Mouse (Mus musculus): ENCODE data around the gene Mrnip. TPM values are rescaled to one million over a fixed set of nuclear protein-coding genes. Genes with fewer than 3 reads are reported as not detected.

Gene Mrnip
- polyA plus RNA-seq, 1 experiment: 30.4 TPM

DNA sequence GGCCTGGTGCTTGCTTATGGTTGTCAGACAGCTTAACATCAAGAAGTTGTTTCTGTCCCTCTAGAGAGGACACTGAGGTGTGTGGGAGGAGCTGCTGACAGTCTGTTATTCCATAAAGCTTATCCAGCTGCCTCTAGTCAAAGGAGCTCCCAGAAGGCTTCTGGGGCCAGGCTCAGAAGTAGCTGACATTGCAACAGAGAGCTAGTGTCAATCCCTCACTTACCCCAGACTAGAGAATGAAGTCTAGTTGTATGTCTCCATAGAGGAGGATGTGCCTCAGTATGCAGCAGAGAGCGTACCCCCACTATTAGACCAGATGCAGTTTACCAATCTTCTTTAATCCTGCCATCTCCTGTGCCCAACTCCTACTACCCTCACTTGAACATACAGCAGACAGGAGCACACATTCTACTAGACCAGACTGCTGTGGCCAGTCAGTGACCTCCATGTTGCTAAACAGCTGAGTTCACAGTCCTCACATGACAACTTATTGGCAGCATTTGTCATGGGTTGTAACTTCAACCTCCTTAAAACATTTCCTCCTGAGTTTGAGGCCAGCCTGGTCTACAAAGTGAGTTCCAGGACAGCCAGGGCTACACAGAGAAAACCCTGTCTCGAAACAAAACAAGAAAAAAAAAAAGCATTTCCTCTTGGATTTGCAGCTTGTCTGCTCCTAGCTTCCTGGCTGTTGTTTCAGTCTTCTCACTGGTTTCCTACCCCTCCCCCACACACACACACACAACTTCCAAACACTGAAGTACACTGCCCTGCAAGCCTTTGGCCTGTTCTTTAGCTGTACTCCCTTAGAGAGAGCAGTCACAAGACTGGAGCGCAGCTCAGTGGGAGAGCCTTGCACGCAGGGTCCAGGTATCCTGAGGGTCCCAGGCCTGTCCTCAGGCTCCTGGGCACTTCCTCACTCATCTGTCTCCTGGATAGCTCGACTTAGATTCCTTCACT, 4.6 kb downstream of the Mrnip start:
- Histone ChIP-seq H3K27ac (ENCODE audit: control insufficient read depth, insufficient read depth, low read depth, low read length) (no peak overlapping the region), H3K4me3 (ENCODE audit: control insufficient read depth, low read depth, low read length) (no peak overlapping the region), H3K36me3 (ENCODE audit: control insufficient read depth, insufficient read depth, low read length) (peaks cover 5% of the 10 kb centered on the region), H3K4me1 (ENCODE audit: control insufficient read depth, insufficient read depth, low read length) (peaks cover 2% of the 10 kb centered on the region; the same call in 1 of the 2 replicates), H3K27me3 (ENCODE audit: control insufficient read depth, insufficient read depth, low read length) (no peaks in the 10 kb centered on the region)
- TF ChIP-seq POLR2A (IDR thresholded peaks at IDR 0.05; ENCODE audit: control insufficient read depth, low read depth, low read length): no peak
- TF ChIP-seq CTCF (IDR thresholded peaks at IDR 0.05; ENCODE audit: control insufficient read depth, insufficient read depth, insufficient replicate concordance, low read depth, low read length): no peak

DNA sequence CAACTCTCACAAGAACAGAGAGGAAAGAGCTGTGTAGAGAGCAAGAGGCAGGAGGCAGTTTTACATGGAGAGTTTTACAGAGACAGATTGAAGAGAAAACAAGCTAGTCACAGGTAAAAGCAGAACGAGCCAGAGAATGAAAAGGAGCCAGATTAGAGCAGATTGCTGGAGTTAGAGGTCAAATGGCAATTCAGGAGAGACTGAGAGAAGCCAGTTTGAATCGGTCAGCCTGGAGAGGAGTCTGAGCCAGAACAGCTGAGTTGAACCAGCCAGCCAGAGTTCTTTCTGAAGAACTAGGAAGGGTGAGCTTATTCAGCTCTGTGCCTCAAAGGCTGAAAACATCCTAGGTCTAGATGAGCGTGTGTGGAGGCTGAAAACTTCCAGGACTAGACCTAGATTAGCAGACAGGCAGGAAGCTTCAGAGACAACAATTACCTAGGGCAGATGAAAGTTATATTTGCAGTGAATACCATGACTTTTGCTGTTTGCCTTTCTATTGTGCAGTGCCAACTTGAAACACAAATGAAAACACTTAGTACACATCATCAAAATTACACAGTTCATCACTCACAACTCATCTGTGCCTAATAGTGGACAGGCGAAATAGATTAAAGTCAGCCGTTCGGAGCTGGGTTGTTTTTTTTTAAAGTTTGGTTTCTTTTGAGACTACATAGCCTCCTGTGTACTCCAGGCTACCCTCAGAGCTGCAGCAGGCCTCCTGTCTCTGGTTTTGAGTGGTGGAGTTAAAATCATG, 6.4 kb downstream of the Mrnip start:
- peaks cover 5% of the 10 kb centered on the region for H3K36me3 ChIP-seq (ENCODE audit: control insufficient read depth, insufficient read depth, low read length)
- H3K27me3 ChIP-seq (ENCODE audit: control insufficient read depth, insufficient read depth, low read length): no peaks in the 10 kb centered on the region
- H3K4me3 ChIP-seq (ENCODE audit: control insufficient read depth, low read depth, low read length): no peak overlapping the region
- TF ChIP-seq POLR2A (IDR thresholded peaks at IDR 0.05; ENCODE audit: control insufficient read depth, low read depth, low read length) (no peak), CTCF (IDR thresholded peaks at IDR 0.05; ENCODE audit: control insufficient read depth, insufficient read depth, insufficient replicate concordance, low read depth, low read length) (no peak)
- no peaks in the 10 kb centered on the region; the same call in 1 of the 2 replicates for H3K4me1 ChIP-seq (ENCODE audit: control insufficient read depth, insufficient read depth, low read length)
- no peak overlapping the region for H3K27ac ChIP-seq (ENCODE audit: control insufficient read depth, insufficient read depth, low read depth, low read length)

DNA sequence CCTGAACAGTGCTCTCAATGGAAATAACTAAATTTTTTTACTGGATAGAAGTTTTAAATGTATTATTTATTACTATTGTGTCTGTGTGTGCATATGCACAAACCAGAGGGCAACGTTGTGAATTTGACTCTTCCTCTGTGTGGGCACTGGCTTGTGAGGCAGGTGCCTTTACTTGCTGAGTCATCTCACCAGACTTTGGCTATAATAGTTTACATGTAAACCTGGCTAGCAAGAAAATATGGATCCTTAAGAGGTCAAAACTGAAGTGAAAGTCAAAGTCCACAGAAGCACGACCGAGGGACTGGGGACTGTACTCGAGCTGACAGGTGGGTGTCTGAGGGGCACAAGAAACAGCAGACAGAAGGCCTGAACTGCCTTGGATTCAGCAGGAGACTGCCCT, 8.5 kb downstream of the Mrnip start:
- Histone ChIP-seq H3K4me3 (ENCODE audit: control insufficient read depth, low read depth, low read length) (no peak overlapping the region), H3K36me3 (ENCODE audit: control insufficient read depth, insufficient read depth, low read length) (peaks cover 5% of the 10 kb centered on the region), H3K27ac (ENCODE audit: control insufficient read depth, insufficient read depth, low read depth, low read length) (no peak overlapping the region), H3K4me1 (ENCODE audit: control insufficient read depth, insufficient read depth, low read length) (no peaks in the 10 kb centered on the region), H3K27me3 (ENCODE audit: control insufficient read depth, insufficient read depth, low read length) (no peaks in the 10 kb centered on the region)
- no peak for TF ChIP-seq CTCF (IDR thresholded peaks at IDR 0.05; ENCODE audit: control insufficient read depth, insufficient read depth, insufficient replicate concordance, low read depth, low read length)
- no peak for TF ChIP-seq POLR2A (IDR thresholded peaks at IDR 0.05; ENCODE audit: control insufficient read depth, low read depth, low read length)

DNA sequence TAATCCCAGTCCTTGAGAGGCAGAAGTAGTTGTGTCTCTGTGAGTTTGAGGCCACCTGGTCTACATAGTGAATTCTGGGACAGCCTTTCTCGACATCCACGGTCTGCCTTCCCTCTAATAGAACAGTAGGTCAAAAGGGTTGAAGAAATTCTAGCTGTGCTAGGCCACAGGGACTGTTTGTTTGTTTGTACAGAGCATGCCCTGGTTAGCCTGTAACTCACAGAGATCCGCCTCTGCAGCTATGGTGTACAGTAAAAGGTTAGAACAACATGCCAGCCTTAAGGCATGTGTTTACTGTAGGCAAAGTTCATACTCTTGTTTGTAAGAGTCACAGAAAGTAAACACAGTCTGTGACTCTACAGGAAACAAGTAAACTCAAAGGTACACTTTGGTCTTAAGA, 10.5 kb downstream of the Mrnip start:
- H3K4me1 ChIP-seq (ENCODE audit: control insufficient read depth, insufficient read depth, low read length): no peaks in the 10 kb centered on the region
- TF ChIP-seq CTCF (IDR thresholded peaks at IDR 0.05; ENCODE audit: control insufficient read depth, insufficient read depth, insufficient replicate concordance, low read depth, low read length) (no peak), POLR2A (IDR thresholded peaks at IDR 0.05; ENCODE audit: control insufficient read depth, low read depth, low read length) (no peak)

DNA sequence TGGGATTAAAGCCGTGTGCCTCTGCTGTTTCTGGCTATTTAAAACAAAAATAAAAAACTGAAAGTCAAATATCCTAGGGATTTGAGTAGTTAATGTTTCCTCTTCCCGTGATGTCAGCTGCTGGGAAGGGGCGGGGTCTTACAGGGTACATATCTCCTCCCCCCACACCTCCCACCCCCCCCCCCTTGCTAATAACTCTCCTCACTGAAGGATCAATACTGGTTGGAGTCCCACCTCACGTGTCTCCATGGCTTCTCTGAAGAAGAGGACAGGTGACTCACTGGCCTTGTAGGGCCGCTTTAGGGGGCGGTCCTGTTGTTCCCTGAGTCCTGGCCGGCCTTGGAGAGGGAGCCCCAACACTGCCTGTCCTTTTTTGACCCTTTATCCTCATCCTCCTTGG, 14.4 kb downstream of the Mrnip start:
- H3K27ac ChIP-seq (ENCODE audit: control insufficient read depth, insufficient read depth, low read depth, low read length): no peak overlapping the region
- no peak overlapping the region for H3K4me3 ChIP-seq (ENCODE audit: control insufficient read depth, low read depth, low read length)
- TF ChIP-seq CTCF (IDR thresholded peaks at IDR 0.05; ENCODE audit: control insufficient read depth, insufficient read depth, insufficient replicate concordance, low read depth, low read length) (no peak), POLR2A (IDR thresholded peaks at IDR 0.05; ENCODE audit: control insufficient read depth, low read depth, low read length) (no peak)
- H3K4me1 ChIP-seq (ENCODE audit: control insufficient read depth, insufficient read depth, low read length): no peaks in the 10 kb centered on the region
- H3K36me3 ChIP-seq (ENCODE audit: control insufficient read depth, insufficient read depth, low read length): no peaks in the 10 kb centered on the region
- no peaks in the 10 kb centered on the region for H3K27me3 ChIP-seq (ENCODE audit: control insufficient read depth, insufficient read depth, low read length)

More for the DNA sequence above, 10.5 kb downstream of the Mrnip start:
- Histone ChIP-seq H3K4me3 (ENCODE audit: control insufficient read depth, low read depth, low read length) (no peak overlapping the region), H3K27me3 (ENCODE audit: control insufficient read depth, insufficient read depth, low read length) (no peaks in the 10 kb centered on the region), H3K27ac (ENCODE audit: control insufficient read depth, insufficient read depth, low read depth, low read length) (no peak overlapping the region), H3K36me3 (ENCODE audit: control insufficient read depth, insufficient read depth, low read length) (0 out of 2 replicates have a peak, but pooled peaks cover 1% of the 10 kb centered on the region)

DNA sequence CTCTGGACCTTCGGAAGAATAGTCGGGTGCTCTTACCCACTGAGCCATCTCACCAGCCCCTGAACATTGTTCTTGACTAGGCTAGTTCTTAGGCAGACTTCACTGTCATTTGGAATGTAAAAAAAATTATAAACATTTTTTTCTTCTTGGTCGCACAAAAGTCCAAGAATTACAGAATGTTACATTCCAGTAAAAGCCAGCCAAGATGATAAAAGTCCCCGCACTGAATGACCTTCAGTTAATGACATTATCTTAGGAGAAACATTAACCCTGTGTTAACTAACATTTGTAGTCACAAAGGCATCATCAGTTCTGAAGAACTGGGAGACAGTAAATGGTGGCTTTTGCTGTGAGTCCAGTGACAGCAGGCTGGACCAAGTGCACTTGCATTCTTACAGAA, 16.1 kb downstream of the Mrnip start:
- no peaks in the 10 kb centered on the region for H3K36me3 ChIP-seq (ENCODE audit: control insufficient read depth, insufficient read depth, low read length)

DNA sequence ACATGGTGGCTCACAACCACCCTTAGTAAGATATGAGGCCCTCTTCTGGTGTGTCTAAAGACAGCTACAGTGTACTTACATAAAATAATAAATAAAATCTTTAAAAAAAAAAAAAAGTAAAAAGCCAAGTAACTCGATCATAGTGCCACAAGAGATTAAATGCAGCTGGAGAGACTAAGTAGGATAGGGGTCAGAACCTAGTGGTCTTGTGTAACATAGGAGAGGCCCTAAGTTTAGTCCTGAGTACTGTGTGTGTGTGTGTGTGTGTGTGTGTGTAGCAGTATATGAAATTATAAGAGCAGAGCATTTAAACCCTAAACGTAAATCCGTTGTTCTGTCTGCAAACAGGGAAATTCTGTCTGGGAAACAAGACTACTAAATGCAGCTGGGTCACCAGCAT, 18.0 kb downstream of the Mrnip start:
- Histone ChIP-seq H3K27me3 (ENCODE audit: control insufficient read depth, insufficient read depth, low read length) (no peaks in the 10 kb centered on the region), H3K36me3 (ENCODE audit: control insufficient read depth, insufficient read depth, low read length) (no peaks in the 10 kb centered on the region; the same call in 1 of the 2 replicates), H3K4me3 (ENCODE audit: control insufficient read depth, low read depth, low read length) (no peak overlapping the region), H3K27ac (ENCODE audit: control insufficient read depth, insufficient read depth, low read depth, low read length) (no peak overlapping the region), H3K4me1 (ENCODE audit: control insufficient read depth, insufficient read depth, low read length) (no peaks in the 10 kb centered on the region; the same call in 1 of the 2 replicates)
- TF ChIP-seq POLR2A (IDR thresholded peaks at IDR 0.05; ENCODE audit: control insufficient read depth, low read depth, low read length) (no peak), CTCF (IDR thresholded peaks at IDR 0.05; ENCODE audit: control insufficient read depth, insufficient read depth, insufficient replicate concordance, low read depth, low read length) (no peak)

More for the DNA sequence above, 16.1 kb downstream of the Mrnip start:
- H3K4me3 ChIP-seq (ENCODE audit: control insufficient read depth, low read depth, low read length): no peak overlapping the region
- H3K27me3 ChIP-seq (ENCODE audit: control insufficient read depth, insufficient read depth, low read length): no peaks in the 10 kb centered on the region
- H3K27ac ChIP-seq (ENCODE audit: control insufficient read depth, insufficient read depth, low read depth, low read length): peak overlapping the region; percentile 49; the same call in 1 of the 2 replicates
- no peak for TF ChIP-seq POLR2A (IDR thresholded peaks at IDR 0.05; ENCODE audit: control insufficient read depth, low read depth, low read length)
- no peak for TF ChIP-seq CTCF (IDR thresholded peaks at IDR 0.05; ENCODE audit: control insufficient read depth, insufficient read depth, insufficient replicate concordance, low read depth, low read length)
- H3K4me1 ChIP-seq (ENCODE audit: control insufficient read depth, insufficient read depth, low read length): no peaks in the 10 kb centered on the region; the same call in 1 of the 2 replicates

Measured in testis, adult 2 months (tissue).